Mouse (Mus musculus): Measurements from ENCODE around the gene Prss41.
"Not testable (repeated sequence)": the region's sequence is repeated elsewhere in the genome, so short reads cannot be mapped to it uniquely, and the experiment has no call there.

GRCm38 (mm10) chr17:23880576-23880975, 36.6 kb upstream of the Prss41 start, which contains the start of the genes Dcpp1 and Dcpp2:
- not testable (repeated sequence) for TF ChIP-seq CTCF (conservative IDR thresholded peaks at IDR 0.05; ENCODE audit: insufficient read depth, insufficient read length, low read depth, low read length); POLR2A (IDR thresholded peaks at IDR 0.05; ENCODE audit: low read depth, low read length)
